Mouse (Mus musculus): ENCODE measurements around the gene Erbin.

- no peak for TF ChIP-seq CTCF (IDR thresholded peaks at IDR 0.05; ENCODE audit: extremely low read depth, insufficient read depth, insufficient read length, insufficient replicate concordance)
- TF ChIP-seq POLR2A (IDR thresholded peaks at IDR 0.05; ENCODE audit: low read depth, low read length) = no peak
Observed at GRCm38 (mm10) chr13:103967987-103968386, 47.7 kb upstream of the Erbin start.
